Mouse (Mus musculus) olfactory bulb, adult 2 months (tissue): ENCODE results near the gene L3hypdh. TPM values are rescaled to one million over a fixed set of nuclear protein-coding genes. Genes with fewer than 3 reads are reported as not detected.

Experiments
- H3K27ac ChIP-seq: fragments of 200-500 bp; 2 replicates; pipeline ENCODE4 v1.5.1; 2012; ENCODE audit warnings: low read depth, low read length; ENCODE audit not compliant: insufficient read depth
- H3K4me1 ChIP-seq: fragments of 200-500 bp; 2 replicates; pipeline ENCODE4 v1.6.1; 2012; ENCODE audit warnings: low read length; ENCODE audit not compliant: control insufficient read depth, insufficient read depth
- H3K4me3 ChIP-seq: fragments of 200-500 bp; 2 replicates; pipeline ENCODE4 v1.5.1; 2012; ENCODE audit warnings: mild to moderate bottlenecking, low read depth, low read length, moderate library complexity; ENCODE audit not compliant: insufficient read depth
- CTCF ChIP-seq: fragments of 200-500 bp; IDR thresholded peaks from 2 replicates; pipeline ENCODE4 v1.5.1; 2012; ENCODE audit warnings: low read depth, mild to moderate bottlenecking, low read length, moderate library complexity; ENCODE audit not compliant: insufficient read depth
- POLR2A ChIP-seq: fragments of 200-500 bp; IDR thresholded peaks from 2 replicates; pipeline ENCODE4 v1.6.1; 2012; ENCODE audit warnings: mild to moderate bottlenecking, low read depth, low read length, moderate library complexity; ENCODE audit not compliant: insufficient read depth
- WGBS: fragments of 180-500 bp; shearing (Covaris S2); methylation state at CpG from one replicate; pipeline ENCODE4 v1.1.7; 2018; 5-methylcytosine and 5-hydroxymethylcytosine counted together
- polyA plus RNA-seq: library from polyadenylated mRNA; stranded (reverse); fragments of >200 nt; gene quantifications from 2 replicates; pipeline ENCODE4 v1.2.4, GENCODE M21; 2012; ENCODE audit warnings: low replicate concordance; ENCODE audit not compliant: missing spikeins, insufficient read depth, insufficient read length

The L3hypdh gene
- not detected in 2 replicates for polyA plus RNA-seq

- peak within 1 kb of the TSS; percentile 86 for H3K27ac ChIP-seq
- TF ChIP-seq POLR2A (peak; percentile 62; the same call in 1 of the 2 replicates), CTCF (no peak)
- peaks cover 9% of the 10 kb centered on the region for H3K4me1 ChIP-seq
- peak within 1 kb of the TSS; percentile 87 for H3K4me3 ChIP-seq
- 1% methylated on average over 60 of the region's 60 CpGs for WGBS
These were observed at the start of gene L3hypdh, which contains the start of gene Jkamp for GRCm38 (mm10) chr12:72085329-72086165. TSS of gene L3hypdh (minus strand) at chr12:72085439. TSS of gene Jkamp (plus strand) at chr12:72085589.

GRCm38 (mm10) chr12:72129203-72129602, 44.0 kb upstream of the L3hypdh start:
- 89% methylated on average over 10 of the region's 10 CpGs for WGBS
- Histone ChIP-seq H3K27ac (no peak overlapping the region), H3K4me3 (no peak overlapping the region), H3K4me1 (no peaks in the 10 kb centered on the region)
- no peak for TF ChIP-seq POLR2A
- no peak for TF ChIP-seq CTCF

GRCm38 (mm10) chr12:72115686-72116345, 30.6 kb upstream of the L3hypdh start:
- TF ChIP-seq POLR2A (no peak), CTCF (no peak)
- Histone ChIP-seq H3K4me1 (no peaks in the 10 kb centered on the region), H3K27ac (no peak overlapping the region), H3K4me3 (no peak overlapping the region)
- 89% methylated on average over 22 of the region's 23 CpGs for WGBS

- H3K4me3 ChIP-seq = no peak overlapping the region
- WGBS = 72% methylated on average over 6 of the region's 6 CpGs
- H3K27ac ChIP-seq = no peak overlapping the region
- H3K4me1 ChIP-seq = no peaks in the 10 kb centered on the region
- no peak for TF ChIP-seq CTCF
- no peak for TF ChIP-seq POLR2A
These were observed 29.9 kb upstream of the L3hypdh start for GRCm38 (mm10) chr12:72115126-72115525.

- no peak for TF ChIP-seq POLR2A
- TF ChIP-seq CTCF = no peak
- 28% methylated on average over 14 of the region's 14 CpGs for WGBS
- Histone ChIP-seq H3K4me1 (peaks cover 2% of the 10 kb centered on the region; the same call in 1 of the 2 replicates), H3K4me3 (no peak overlapping the region), H3K27ac (no peak overlapping the region)
These were observed 19.5 kb upstream of the L3hypdh start for GRCm38 (mm10) chr12:72104525-72105281.

- WGBS = 87% methylated on average over 5 of the region's 5 CpGs
- H3K27ac ChIP-seq = no peak overlapping the region
- H3K4me1 ChIP-seq = peaks cover 2% of the 10 kb centered on the region; the same call in 1 of the 2 replicates
- TF ChIP-seq POLR2A = no peak
- TF ChIP-seq CTCF = no peak
- no peak overlapping the region for H3K4me3 ChIP-seq
These were observed 18.8 kb upstream of the L3hypdh start for GRCm38 (mm10) chr12:72104027-72104426.

- no peak overlapping the region for H3K27ac ChIP-seq
- 97% methylated on average over 6 of the region's 6 CpGs for WGBS
- H3K4me1 ChIP-seq = peaks cover 2% of the 10 kb centered on the region; the same call in 1 of the 2 replicates
- TF ChIP-seq POLR2A (no peak), CTCF (no peak)
- H3K4me3 ChIP-seq = no peak overlapping the region
These were observed 17.5 kb upstream of the L3hypdh start for GRCm38 (mm10) chr12:72102776-72103175.

- H3K4me3 ChIP-seq = no peak overlapping the region
- H3K27ac ChIP-seq = no peak overlapping the region
- no peaks in the 10 kb centered on the region for H3K4me1 ChIP-seq
- WGBS = 97% methylated on average over 8 of the region's 8 CpGs
- TF ChIP-seq CTCF (no peak), POLR2A (no peak)
These were observed 11.7 kb upstream of the L3hypdh start for GRCm38 (mm10) chr12:72096966-72097365.
